Mouse (Mus musculus): ENCODE data around the gene E2f4. TPM values are rescaled to one million over a fixed set of nuclear protein-coding genes. Genes with fewer than 3 reads are reported as not detected.

The E2f4 gene
- total and polyA plus RNA-seq, 2 experiments from 2014 or later = 28.3 to 39.2 TPM

- 43% methylated on average over 16 of the region's 16 CpGs for WGBS
- DNase-seq (ENCODE audit: low spot score) (no peak), ATAC-seq (no peak)
- Histone ChIP-seq H3K4me1 (ENCODE audit: insufficient read depth, low read length) (peaks cover 10% of the 10 kb centered on the region), H3K9ac (replicated peaks; ENCODE audit: low read length) (no peak overlapping the region), H3K9me3 (ENCODE audit: low read length) (no peaks in the 10 kb centered on the region), H3K4me3 (ENCODE audit: low read length) (no peak overlapping the region), H3K27ac (no peak overlapping the region), H3K27me3 (ENCODE audit: insufficient read depth, low read length) (peaks cover 14% of the 10 kb centered on the region), H3K4me2 (ENCODE audit: low read depth, low read length) (no peak overlapping the region), H3K36me3 (ENCODE audit: insufficient read depth, low read length) (no peaks in the 10 kb centered on the region)
- TF ChIP-seq CTCF (IDR thresholded peaks at IDR 0.05; ENCODE audit: low read depth) = no peak; the same call in 1 of the 2 replicates
These were observed 34.1 kb upstream of the E2f4 start for GRCm38 (mm10) chr8:105263244-105263912.

- no peaks in the 10 kb centered on the region for H3K36me3 ChIP-seq (ENCODE audit: insufficient read depth, low read length)
- peaks cover 20% of the 10 kb centered on the region for H3K27me3 ChIP-seq (ENCODE audit: insufficient read depth, low read length)
- peak within 1 kb of the TSS; percentile 93 for H3K4me2 ChIP-seq (ENCODE audit: low read depth, low read length)
- H3K9ac ChIP-seq (replicated peaks; ENCODE audit: low read length) = peak within 1 kb of the TSS; percentile 56
- H3K4me1 ChIP-seq (ENCODE audit: insufficient read depth, low read length) = peaks cover 11% of the 10 kb centered on the region
- peak within 1 kb of the TSS; percentile 64 for H3K4me3 ChIP-seq (ENCODE audit: low read length)
- ATAC-seq (no peak), DNase-seq (ENCODE audit: low spot score) (peak; percentile 50)
- H3K9me3 ChIP-seq (ENCODE audit: low read length) = no peaks in the 10 kb centered on the region
- H3K27ac ChIP-seq = no peak within 1 kb of the TSS
- WGBS = 1% methylated on average over 53 of the region's 54 CpGs
- TF ChIP-seq CTCF (IDR thresholded peaks at IDR 0.05; ENCODE audit: low read depth) = no peak
These were observed 33.2 kb upstream of the E2f4 start, which contains the start of the genes Tradd and Fbxl8 for GRCm38 (mm10) chr8:105264024-105264982. Gene Tradd (minus strand): TSS chr8:105264609. Gene Fbxl8 (plus strand): TSS chr8:105264648.

GRCm38 (mm10) chr8:105265128-105265527 is 32.3 kb upstream of the E2f4 start:
- Histone ChIP-seq H3K4me2 (ENCODE audit: low read depth, low read length) (peak overlapping the region; percentile 93), H3K9ac (replicated peaks; ENCODE audit: low read length) (no peak overlapping the region), H3K27me3 (ENCODE audit: insufficient read depth, low read length) (peaks cover 27% of the 10 kb centered on the region), H3K9me3 (ENCODE audit: low read length) (no peaks in the 10 kb centered on the region), H3K27ac (no peak overlapping the region), H3K4me3 (ENCODE audit: low read length) (peak overlapping the region; percentile 64), H3K36me3 (ENCODE audit: insufficient read depth, low read length) (no peaks in the 10 kb centered on the region), H3K4me1 (ENCODE audit: insufficient read depth, low read length) (peaks cover 13% of the 10 kb centered on the region)
- ATAC-seq = no peak
- no peak for DNase-seq (ENCODE audit: low spot score)
- TF ChIP-seq CTCF (IDR thresholded peaks at IDR 0.05; ENCODE audit: low read depth) = no peak
- WGBS = 9% methylated on average over 10 of the region's 10 CpGs

GRCm38 (mm10) chr8:105266775-105267174 is 30.7 kb upstream of the E2f4 start:
- TF ChIP-seq CTCF (IDR thresholded peaks at IDR 0.05; ENCODE audit: low read depth) = no peak
- no peak for ATAC-seq
- Histone ChIP-seq H3K4me1 (ENCODE audit: insufficient read depth, low read length) (peaks cover 17% of the 10 kb centered on the region), H3K9me3 (ENCODE audit: low read length) (no peaks in the 10 kb centered on the region), H3K9ac (replicated peaks; ENCODE audit: low read length) (no peak overlapping the region), H3K27me3 (ENCODE audit: insufficient read depth, low read length) (peaks cover 34% of the 10 kb centered on the region), H3K4me2 (ENCODE audit: low read depth, low read length) (no peak overlapping the region), H3K27ac (no peak overlapping the region), H3K4me3 (ENCODE audit: low read length) (no peak overlapping the region), H3K36me3 (ENCODE audit: insufficient read depth, low read length) (no peaks in the 10 kb centered on the region)
- DNase-seq (ENCODE audit: low spot score) = no peak
- WGBS = 18% methylated on average over 13 of the region's 13 CpGs

- Histone ChIP-seq H3K9ac (replicated peaks; ENCODE audit: low read length) (peak overlapping the region; percentile 54), H3K27ac (peak overlapping the region; percentile 41; the same call in 1 of the 2 replicates), H3K4me1 (ENCODE audit: insufficient read depth, low read length) (peaks cover 17% of the 10 kb centered on the region), H3K4me2 (ENCODE audit: low read depth, low read length) (peak overlapping the region; percentile 85), H3K27me3 (ENCODE audit: insufficient read depth, low read length) (peaks cover 45% of the 10 kb centered on the region), H3K9me3 (ENCODE audit: low read length) (no peaks in the 10 kb centered on the region), H3K36me3 (ENCODE audit: insufficient read depth, low read length) (no peaks in the 10 kb centered on the region), H3K4me3 (ENCODE audit: low read length) (peak overlapping the region; percentile 46)
- under 1% methylated on average over 53 of the region's 65 CpGs for WGBS
- DNase-seq (ENCODE audit: low spot score) (peak; percentile 97), ATAC-seq (peak; percentile 90)
- TF ChIP-seq CTCF (IDR thresholded peaks at IDR 0.05; ENCODE audit: low read depth) = peak; percentile 13; the same call in 1 of the 2 replicates
These were observed 29.0 kb upstream of the E2f4 start for GRCm38 (mm10) chr8:105268342-105269074.

- peak overlapping the region; percentile 41; the same call in 1 of the 2 replicates for H3K27ac ChIP-seq
- peaks cover 17% of the 10 kb centered on the region for H3K4me1 ChIP-seq (ENCODE audit: insufficient read depth, low read length)
- no peaks in the 10 kb centered on the region for H3K9me3 ChIP-seq (ENCODE audit: low read length)
- DNase-seq (ENCODE audit: low spot score) (no peak), ATAC-seq (peak; percentile 16; the same call in 1 of the 2 replicates)
- peak overlapping the region; percentile 54 for H3K9ac ChIP-seq (replicated peaks; ENCODE audit: low read length)
- no peak for TF ChIP-seq CTCF (IDR thresholded peaks at IDR 0.05; ENCODE audit: low read depth)
- WGBS = under 1% methylated on average over 10 of the region's 10 CpGs
- peaks cover 45% of the 10 kb centered on the region for H3K27me3 ChIP-seq (ENCODE audit: insufficient read depth, low read length)
- H3K4me3 ChIP-seq (ENCODE audit: low read length) = peak overlapping the region; percentile 46
- peak overlapping the region; percentile 85 for H3K4me2 ChIP-seq (ENCODE audit: low read depth, low read length)
- H3K36me3 ChIP-seq (ENCODE audit: insufficient read depth, low read length) = no peaks in the 10 kb centered on the region
These were observed 28.4 kb upstream of the E2f4 start for GRCm38 (mm10) chr8:105269075-105269458.
